ENCODE assay signal across 8 mouse cellular contexts in genomic region chr11:115427482-115428331, GRCm38 (mm10). TPM values are rescaled to one million over a fixed set of nuclear protein-coding genes. Genes with fewer than 3 reads are reported as not detected.
DNase-seq lines count a peak whose midpoint lies in the region; ATAC-seq and TF ChIP-seq lines count a peak whose summit lies in the region.

No protein-coding gene starts in this region.

- H3K27me3 ChIP-seq in hindbrain, embryonic 16.5 days (replicated peaks; ENCODE audit: control insufficient read depth, insufficient read depth, low read length) = no peaks in the 10 kb centered on the region

- H3K4me1 ChIP-seq in hindbrain, embryonic 16.5 days (ENCODE audit: control insufficient read depth, insufficient read depth, low read depth, low read length) = peaks cover 6% of the 10 kb centered on the region

- ATAC-seq in hindbrain, embryonic 16.5 days = peak; percentile 83
- peak; percentile 92 for ATAC-seq in megakaryocyte, adult 5-6 weeks (ENCODE audit: poor library complexity, severe bottlenecking)

- H3K9ac ChIP-seq in hindbrain, embryonic 16.5 days (ENCODE audit: low read depth, low read length) = peak overlapping the region; percentile 55

- 33% methylated on average over 20 of the region's 20 CpGs for WGBS in hindbrain, embryonic 16.5 days

- peak overlapping the region; percentile 62; the same call in 1 of the 2 replicates for H3K27ac ChIP-seq in hindbrain, embryonic 16.5 days (ENCODE audit: low read depth, low read length)
- peak overlapping the region; percentile 71 for H3K27ac ChIP-seq in left cerebral cortex, adult 2 months

- intact Hi-C loops in left cerebral cortex, adult 2 months (cut with DNase I) = loop anchor here (1.0 to 5.0 kb wide), 2 partner anchors 47 to 110 kb away; partner anchors contain the start of gene Sumo2

- H3K9me3 ChIP-seq in hindbrain, embryonic 16.5 days (ENCODE audit: control insufficient read depth, low read length) = no peaks in the 10 kb centered on the region

- peak overlapping the region; percentile 48 for H3K4me2 ChIP-seq in hindbrain, embryonic 16.5 days (ENCODE audit: low read length)

- peak; percentile 73 to 75 for DNase-seq in left cerebral cortex, adult 18-20 months (ENCODE audit: low spot score in 2 of 2)
- no peak for DNase-seq in left cerebral cortex, adult 11 months (ENCODE audit: low spot score)
- DNase-seq in cerebellum, postnatal 36 days = peak; percentile 76 to 77
- DNase-seq in gastrocnemius, adult 18-20 months (ENCODE audit: low spot score) = peak; percentile 67
- DNase-seq in left cerebral cortex, adult 2 months (ENCODE audit: extremely low spot score in 1 of 2, low spot score in 2 of 2) = peak; percentile 67 to 69
- peak; percentile 82 to 84 for DNase-seq in right cerebral cortex, postnatal 10 days (ENCODE audit: low spot score in 2 of 2)

- H3K36me3 ChIP-seq in hindbrain, embryonic 16.5 days (ENCODE audit: control insufficient read depth, insufficient read depth, low read length) = peaks cover 26% of the 10 kb centered on the region

- TF ChIP-seq CTCF in left cerebral cortex, adult 2 months (IDR thresholded peaks at IDR 0.05) = peak; percentile 83

- 0 out of 2 replicates have a peak overlapping the region, but pooled peaks have one; percentile 10 for H3K4me3 ChIP-seq in hindbrain, embryonic 16.5 days (ENCODE audit: low read length)
- peak overlapping the region; percentile 1; the same call in 1 of the 2 replicates for H3K4me3 ChIP-seq in left cerebral cortex, adult 2 months

RNA-seq across cellular contexts. Expression of gene Kctd2, which starts 7.8 kb away (rescaled TPM):
- total RNA-seq in left cerebral cortex, adult 18-20 months (2021) = 10 to 100 TPM; 82.5 to 85.6 TPM
- 10 to 100 TPM; 15.9 to 17.7 TPM for total RNA-seq in gastrocnemius, adult 18-20 months (2021)
- 5.7 and 10.2 TPM in 2 replicates for polyA plus RNA-seq in hindbrain, embryonic 16.5 days (2015; fragmentation: Nextera tagmentation; extraction: Ambion mirVana)
- 10 to 100 TPM; 72.4 to 76.2 TPM for total RNA-seq in left cerebral cortex, adult 2 months (2021)
- total RNA-seq in megakaryocyte, adult 5-6 weeks (2015) = 19.6 and 21.2 TPM in 2 replicates
- total RNA-seq in megakaryocyte, adult 5-6 weeks (2017) = 14.5 and 16.8 TPM in 2 replicates

RNA-seq across cellular contexts. Expression of gene Atp5h, which starts 7.9 kb away (rescaled TPM):
- 100 to 1,000 TPM; 453 to 457 TPM for total RNA-seq in left cerebral cortex, adult 18-20 months (2021)
- 100 to 1,000 TPM; 772 to 857 TPM for total RNA-seq in gastrocnemius, adult 18-20 months (2021)
- 832 and 923 TPM in 2 replicates for polyA plus RNA-seq in hindbrain, embryonic 16.5 days (2015; fragmentation: Nextera tagmentation; extraction: Ambion mirVana)
- total RNA-seq in left cerebral cortex, adult 2 months (2021) = 100 to 1,000 TPM; 436 to 465 TPM
- total RNA-seq in megakaryocyte, adult 5-6 weeks (2015) = 740 and 790 TPM in 2 replicates
- 901 and 1,038 TPM in 2 replicates for total RNA-seq in megakaryocyte, adult 5-6 weeks (2017)

RNA-seq across cellular contexts. Expression of gene Trim80, which starts 12.6 kb away (rescaled TPM):
- not detected for total RNA-seq in left cerebral cortex, adult 18-20 months (2021)
- total RNA-seq in gastrocnemius, adult 18-20 months (2021) = not detected
- polyA plus RNA-seq in hindbrain, embryonic 16.5 days (2015; fragmentation: Nextera tagmentation; extraction: Ambion mirVana) = 0.15 TPM in 1 of 2 replicates, not detected in the other
- total RNA-seq in left cerebral cortex, adult 2 months (2021) = under 1 TPM in 1 of 2 experiments, not detected in 1; 0.16 TPM
- not detected in 2 replicates for total RNA-seq in megakaryocyte, adult 5-6 weeks (2015)
- total RNA-seq in megakaryocyte, adult 5-6 weeks (2017) = not detected in 2 replicates

RNA-seq across cellular contexts. Expression of gene Mrpl58, which starts 24.2 kb away (rescaled TPM):
- 100 to 1,000 TPM; 111 to 122 TPM for total RNA-seq in left cerebral cortex, adult 18-20 months (2021)
- total RNA-seq in gastrocnemius, adult 18-20 months (2021) = 10 to 100 TPM; 90.3 to 95.5 TPM
- polyA plus RNA-seq in hindbrain, embryonic 16.5 days (2015; fragmentation: Nextera tagmentation; extraction: Ambion mirVana) = 185 and 186 TPM in 2 replicates
- 100 to 1,000 TPM; 113 to 118 TPM for total RNA-seq in left cerebral cortex, adult 2 months (2021)
- 122 and 124 TPM in 2 replicates for total RNA-seq in megakaryocyte, adult 5-6 weeks (2015)
- 86.9 and 95.9 TPM in 2 replicates for total RNA-seq in megakaryocyte, adult 5-6 weeks (2017)

RNA-seq across cellular contexts. Expression of gene Slc16a5, which starts 34.6 kb away (rescaled TPM):
- total RNA-seq in left cerebral cortex, adult 18-20 months (2021) = not detected
- total RNA-seq in gastrocnemius, adult 18-20 months (2021) = not detected
- 0.34 and 0.46 TPM in 2 replicates for polyA plus RNA-seq in hindbrain, embryonic 16.5 days (2015; fragmentation: Nextera tagmentation; extraction: Ambion mirVana)
- total RNA-seq in left cerebral cortex, adult 2 months (2021) = not detected
- total RNA-seq in megakaryocyte, adult 5-6 weeks (2015) = 0.09 and 0.42 TPM in 2 replicates
- 0.08 and 0.15 TPM in 2 replicates for total RNA-seq in megakaryocyte, adult 5-6 weeks (2017)
